Mouse (Mus musculus) brown adipose tissue, adult 24 weeks (tissue): Measurements from ENCODE around the gene Kcnip1. TPM values are rescaled to one million over a fixed set of nuclear protein-coding genes. Genes with fewer than 3 reads are reported as not detected.
A peak's percentile ranks its signal among the peaks of the same experiment; 100 is the strongest.

Source experiments
- H3K27ac ChIP-seq: fragments of 200-500 bp; replicated peaks from 2 replicates; pipeline ENCODE4 v1.5.1; 2012; ENCODE audit warnings: low read depth, mild to moderate bottlenecking, low read length
- H3K4me1 ChIP-seq: fragments of 200-500 bp; 2 replicates; pipeline ENCODE4 v1.6.1; 2012; ENCODE audit warnings: low read length, mixed read lengths; ENCODE audit not compliant: control insufficient read depth, insufficient read depth, insufficient read length
- H3K4me3 ChIP-seq: fragments of 200-500 bp; 2 replicates; pipeline ENCODE4 v1.5.1; 2012; ENCODE audit warnings: low read depth, mild to moderate bottlenecking, low read length, moderate library complexity; ENCODE audit not compliant: insufficient read depth
- polyA plus RNA-seq: library from polyadenylated mRNA; stranded (reverse); fragments of >200 nt; gene quantifications from 2 replicates; pipeline ENCODE4 v1.2.4, GENCODE M21; 2012; ENCODE audit not compliant: missing spikeins, insufficient read depth, insufficient read length

The Kcnip1 gene
- polyA plus RNA-seq, 1 experiment: not detected

- Histone ChIP-seq H3K4me1 (peaks cover 3% of the 10 kb centered on the region; the same call in 1 of the 2 replicates), H3K4me3 (no peak overlapping the region)
Measured at GRCm38 (mm10) chr11:33937641-33938040, 55.3 kb downstream of the Kcnip1 start.

GRCm38 (mm10) chr11:33934286-33934685 lies 58.7 kb downstream of the Kcnip1 start:
- no peak overlapping the region for H3K4me3 ChIP-seq
- peaks cover 5% of the 10 kb centered on the region; the same call in 1 of the 2 replicates for H3K4me1 ChIP-seq
- no peak overlapping the region for H3K27ac ChIP-seq

More at GRCm38 (mm10) chr11:33937641-33938040, 55.3 kb downstream of the Kcnip1 start:
- H3K27ac ChIP-seq: no peak overlapping the region

- Histone ChIP-seq H3K4me3 (peak overlapping the region; percentile 40; the same call in 1 of the 2 replicates), H3K27ac (no peak overlapping the region), H3K4me1 (peaks cover 5% of the 10 kb centered on the region; the same call in 1 of the 2 replicates)
Measured at GRCm38 (mm10) chr11:33932386-33933111, 60.4 kb downstream of the Kcnip1 start.

GRCm38 (mm10) chr11:33931836-33932385 lies 61.0 kb downstream of the Kcnip1 start:
- Histone ChIP-seq H3K4me1 (peaks cover 5% of the 10 kb centered on the region; the same call in 1 of the 2 replicates), H3K27ac (no peak overlapping the region), H3K4me3 (peak overlapping the region; percentile 40; the same call in 1 of the 2 replicates)

- Histone ChIP-seq H3K4me3 (no peak overlapping the region), H3K27ac (no peak overlapping the region), H3K4me1 (peaks cover 5% of the 10 kb centered on the region; the same call in 1 of the 2 replicates)
Measured at GRCm38 (mm10) chr11:33929412-33929811, 63.5 kb downstream of the Kcnip1 start.

- no peak overlapping the region for H3K4me3 ChIP-seq
- H3K4me1 ChIP-seq: peaks cover 5% of the 10 kb centered on the region; the same call in 1 of the 2 replicates
- no peak overlapping the region for H3K27ac ChIP-seq
Measured at GRCm38 (mm10) chr11:33928658-33929057, 64.3 kb downstream of the Kcnip1 start.

- Histone ChIP-seq H3K4me1 (peaks cover 4% of the 10 kb centered on the region; the same call in 1 of the 2 replicates), H3K4me3 (no peak overlapping the region), H3K27ac (no peak overlapping the region)
Measured at GRCm38 (mm10) chr11:33927836-33928235, 65.1 kb downstream of the Kcnip1 start.

- Histone ChIP-seq H3K27ac (no peak overlapping the region), H3K4me1 (no peaks in the 10 kb centered on the region), H3K4me3 (no peak overlapping the region)
Measured at GRCm38 (mm10) chr11:33927321-33927720, 65.6 kb downstream of the Kcnip1 start.

GRCm38 (mm10) chr11:33926551-33926950 lies 66.4 kb downstream of the Kcnip1 start:
- no peaks in the 10 kb centered on the region for H3K4me1 ChIP-seq
- H3K27ac ChIP-seq: no peak overlapping the region
- no peak overlapping the region for H3K4me3 ChIP-seq

- Histone ChIP-seq H3K4me1 (no peaks in the 10 kb centered on the region), H3K27ac (no peak overlapping the region), H3K4me3 (no peak overlapping the region)
Measured at GRCm38 (mm10) chr11:33925778-33926177, 67.2 kb downstream of the Kcnip1 start.

GRCm38 (mm10) chr11:33923031-33923430 lies 69.9 kb downstream of the Kcnip1 start:
- Histone ChIP-seq H3K4me1 (no peaks in the 10 kb centered on the region), H3K4me3 (no peak overlapping the region), H3K27ac (no peak overlapping the region)

- H3K4me1 ChIP-seq: no peaks in the 10 kb centered on the region
- H3K27ac ChIP-seq: no peak overlapping the region
- no peak overlapping the region for H3K4me3 ChIP-seq
Measured at GRCm38 (mm10) chr11:33921451-33921850, 71.5 kb downstream of the Kcnip1 start.

GRCm38 (mm10) chr11:33919826-33920225 lies 73.1 kb downstream of the Kcnip1 start:
- Histone ChIP-seq H3K27ac (no peak overlapping the region), H3K4me3 (no peak overlapping the region), H3K4me1 (no peaks in the 10 kb centered on the region)

- no peak overlapping the region for H3K4me3 ChIP-seq
- H3K4me1 ChIP-seq: no peaks in the 10 kb centered on the region
- H3K27ac ChIP-seq: no peak overlapping the region
Measured at GRCm38 (mm10) chr11:33918424-33918823, 74.5 kb downstream of the Kcnip1 start.

- no peak overlapping the region for H3K27ac ChIP-seq
- no peaks in the 10 kb centered on the region for H3K4me1 ChIP-seq
- H3K4me3 ChIP-seq: no peak overlapping the region
Measured at GRCm38 (mm10) chr11:33917574-33917973, 75.4 kb downstream of the Kcnip1 start.

GRCm38 (mm10) chr11:33914216-33914615 lies 78.7 kb downstream of the Kcnip1 start:
- H3K4me1 ChIP-seq: no peaks in the 10 kb centered on the region
- no peak overlapping the region for H3K4me3 ChIP-seq
- H3K27ac ChIP-seq: no peak overlapping the region
